Mouse (Mus musculus): Measurements from ENCODE around the gene Foxf1.

Gene Foxf1

GRCm38 (mm10) chr8:121084210-121084951 is at the start of gene Foxf1:
Gene Foxf1, plus strand, starts transcription at chr8:121084386.
- no peak for DNase-seq (ENCODE audit: low spot score)

DNA sequence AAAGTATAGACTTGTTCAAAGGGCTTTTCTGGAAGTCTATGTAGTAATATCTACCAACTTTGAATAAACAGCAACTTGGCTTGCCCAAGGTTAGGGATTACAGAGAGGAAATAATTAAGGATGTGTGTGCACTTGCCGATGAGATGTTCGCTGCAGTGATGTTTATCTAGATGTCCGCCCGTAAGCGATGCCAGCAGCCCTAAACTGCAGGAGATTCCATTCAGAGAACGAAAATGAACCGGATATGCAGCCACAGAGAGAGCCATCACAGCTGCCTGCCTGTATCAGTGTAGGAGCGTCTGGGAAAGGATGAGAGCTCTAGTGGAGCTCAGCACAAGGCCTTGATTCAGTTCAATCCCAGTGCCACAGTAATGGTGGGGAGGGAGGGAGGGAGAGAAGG is 48.6 kb upstream of the Foxf1 start:
- DNase-seq (ENCODE audit: low spot score), result no peak

DNA sequence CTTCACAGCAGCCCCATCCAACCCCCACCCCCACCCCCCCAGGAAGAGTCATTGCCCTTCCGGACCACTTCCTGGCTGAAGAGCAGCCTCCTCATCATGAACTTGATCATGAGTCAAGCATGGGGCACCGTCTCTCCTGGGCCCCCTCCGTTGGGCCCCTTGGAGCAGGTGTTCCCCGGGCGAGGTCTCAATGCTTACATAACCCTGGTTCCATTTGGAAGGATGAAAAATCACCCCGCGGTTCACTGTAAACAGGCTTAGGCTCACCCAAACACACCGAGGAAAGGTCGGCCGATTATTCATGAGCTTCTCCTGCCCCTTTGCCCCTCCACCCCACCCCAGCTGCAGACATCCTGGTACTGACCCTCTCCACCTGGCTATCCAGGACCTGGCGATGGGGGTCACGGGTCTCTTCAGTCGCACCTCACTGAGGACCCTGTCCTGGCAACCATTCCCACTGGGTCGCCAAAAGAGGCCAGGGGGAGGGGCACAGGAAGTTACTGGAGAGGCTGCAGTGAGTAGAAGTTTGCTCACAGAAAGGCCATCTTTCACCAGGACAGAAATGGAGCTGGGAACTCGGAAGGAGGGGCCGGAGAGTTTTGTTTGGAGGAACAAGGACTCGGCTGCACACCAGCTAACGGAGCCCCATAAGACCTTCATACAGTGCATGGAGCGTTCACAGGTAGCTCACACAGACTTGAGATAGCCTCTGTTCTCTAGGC is 40.3 kb upstream of the Foxf1 start:
- DNase-seq (ENCODE audit: low spot score), result no peak

GRCm38 (mm10) chr8:121047441-121047840 is 36.7 kb upstream of the Foxf1 start:
- no peak for DNase-seq (ENCODE audit: low spot score)

- DNase-seq (ENCODE audit: low spot score), result no peak
These were observed 26.1 kb upstream of the Foxf1 start for GRCm38 (mm10) chr8:121058081-121058480.

DNA sequence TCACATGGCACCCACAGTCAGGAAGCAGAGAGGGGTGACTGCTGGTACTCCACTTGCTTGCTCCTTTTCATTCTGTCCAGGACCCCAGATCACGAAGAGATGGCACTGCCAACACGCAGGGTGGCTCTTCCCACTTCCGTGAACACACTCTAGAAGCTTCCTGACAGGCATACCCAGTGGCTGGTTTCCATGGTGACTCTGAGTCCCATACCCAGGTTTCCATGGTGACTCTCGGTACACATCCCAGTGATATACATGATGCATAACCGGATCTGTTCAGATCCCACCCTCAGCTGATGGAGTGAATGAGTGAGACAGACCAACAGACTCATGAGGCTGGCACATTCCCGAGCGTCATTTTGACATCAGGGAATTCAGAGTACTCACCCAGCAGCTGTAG is 25.1 kb upstream of the Foxf1 start:
- DNase-seq (ENCODE audit: low spot score), result no peak

DNA sequence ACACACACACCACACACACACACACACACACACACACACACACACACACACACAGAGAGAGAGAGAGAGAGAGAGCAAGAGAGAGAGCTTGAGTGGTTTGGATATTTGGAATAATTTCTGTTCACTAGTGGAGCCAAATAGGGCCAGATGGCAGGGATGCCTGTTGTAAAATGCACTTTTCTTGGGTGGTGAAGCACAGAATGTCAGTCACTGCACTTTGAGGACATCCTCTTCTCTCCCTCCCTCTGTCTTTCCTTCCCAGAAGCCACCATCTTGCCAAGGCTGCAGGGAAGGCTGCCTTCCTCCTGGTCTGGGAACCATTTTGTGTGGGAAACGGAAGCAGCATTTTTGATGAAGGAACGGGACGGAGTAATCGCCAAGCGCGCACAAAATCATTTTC is 21.7 kb upstream of the Foxf1 start:
- no peak for DNase-seq (ENCODE audit: low spot score)

DNA sequence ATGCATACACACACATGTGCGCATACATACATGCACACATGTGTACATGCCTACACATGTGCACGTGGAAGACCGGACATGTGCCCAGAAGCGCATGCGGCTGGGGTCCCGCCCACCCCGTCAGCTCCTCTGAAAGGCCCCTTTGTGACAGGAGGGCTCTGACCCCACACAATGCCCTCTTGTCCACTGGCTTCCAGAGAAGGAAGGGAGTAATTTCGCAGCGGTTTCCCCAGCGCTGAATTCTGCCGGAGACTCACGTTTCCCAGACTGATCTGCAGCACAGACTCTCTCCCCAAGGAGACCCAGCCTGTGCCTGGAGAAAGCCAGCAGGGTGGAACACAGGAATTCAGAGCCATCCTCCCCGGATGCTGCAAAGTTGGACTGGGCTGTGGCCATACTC is 20.5 kb upstream of the Foxf1 start:
- DNase-seq (ENCODE audit: low spot score), result no peak

- DNase-seq (ENCODE audit: low spot score), result no peak
These were observed 12.7 kb upstream of the Foxf1 start for GRCm38 (mm10) chr8:121071454-121071853.

DNA sequence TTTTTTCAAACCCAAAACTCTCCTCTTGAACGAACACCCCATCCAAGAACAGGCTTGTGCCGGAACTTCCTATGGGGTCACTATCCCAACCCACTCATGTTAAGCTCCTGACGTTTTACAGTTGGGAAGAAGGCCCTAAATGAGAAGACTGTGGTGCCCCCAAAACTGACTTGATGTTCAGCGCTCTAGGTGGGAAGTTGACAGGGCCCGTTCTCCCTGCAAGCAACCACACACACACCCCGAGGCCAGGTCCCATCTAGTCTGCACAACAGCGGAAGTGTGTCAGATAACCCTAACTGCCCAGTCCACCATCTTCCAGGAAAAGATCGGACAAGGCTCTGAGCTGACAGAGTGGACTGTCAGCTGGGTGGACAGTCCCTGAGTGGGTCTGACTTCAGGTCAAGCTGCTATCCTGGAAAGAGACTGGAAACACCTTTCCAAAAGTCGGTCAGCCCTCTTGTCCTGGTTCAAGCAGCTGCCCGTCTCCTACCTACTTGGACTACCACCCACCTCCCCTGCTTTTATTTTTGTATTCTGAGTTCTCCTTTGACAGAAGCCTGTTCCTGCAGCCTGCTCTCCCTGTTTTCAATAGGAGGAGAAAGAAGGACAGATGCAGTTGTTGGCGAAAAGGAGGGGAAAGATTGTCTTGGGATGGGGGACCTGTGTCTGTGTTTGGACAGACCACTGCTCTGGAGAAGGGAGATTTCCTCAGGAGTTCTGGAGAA is 11.6 kb upstream of the Foxf1 start:
- DNase-seq (ENCODE audit: low spot score), result no peak

DNA sequence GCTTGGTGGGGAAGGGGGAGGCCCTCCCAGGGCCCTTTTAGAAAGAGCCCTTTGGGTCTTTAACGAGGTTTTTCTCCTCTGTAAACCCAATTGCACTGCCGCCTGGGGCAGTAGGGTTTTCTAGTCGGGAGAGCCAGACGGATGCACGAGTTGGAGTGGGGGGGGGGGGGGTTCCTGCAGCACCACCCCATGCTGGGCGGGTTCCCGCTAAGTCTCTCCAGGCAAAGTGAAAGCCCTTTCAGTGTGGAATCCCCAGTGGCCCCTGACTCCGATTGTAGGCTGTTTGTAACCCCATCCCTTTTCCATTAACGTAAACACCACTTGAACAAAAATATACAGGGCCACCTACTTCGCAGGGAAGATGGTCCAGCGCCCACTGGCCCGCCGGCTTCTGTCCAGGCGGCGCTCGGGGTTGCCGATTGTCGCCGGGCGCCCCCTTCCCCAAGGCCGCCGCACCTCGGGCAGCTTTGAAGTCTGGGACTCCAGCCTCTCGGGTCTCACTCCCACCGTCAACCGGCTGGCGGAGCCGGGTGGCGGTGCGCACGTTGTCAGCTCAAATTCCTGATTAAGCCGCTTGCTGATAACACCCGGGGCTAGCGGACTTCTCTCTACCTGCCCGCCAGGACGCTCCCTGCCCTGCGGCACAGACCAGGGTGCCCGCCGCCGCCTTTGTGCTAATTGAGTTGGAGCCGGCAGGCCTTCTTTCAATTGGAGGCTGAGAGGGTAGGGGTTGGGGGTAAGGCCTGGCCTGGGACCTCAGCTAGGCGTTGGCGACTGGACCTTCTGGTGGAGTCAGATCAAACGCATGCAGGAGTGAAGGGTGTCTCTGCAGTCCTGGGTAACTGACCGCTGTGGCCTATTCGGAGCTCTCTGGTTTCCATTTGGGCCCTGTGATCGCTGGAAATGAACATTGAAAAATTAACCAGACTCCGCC is 10.7 kb upstream of the Foxf1 start:
- DNase-seq (ENCODE audit: low spot score), result no peak

- no peak for DNase-seq (ENCODE audit: low spot score)
These were observed 9.9 kb upstream of the Foxf1 start for GRCm38 (mm10) chr8:121074108-121074847.

DNA sequence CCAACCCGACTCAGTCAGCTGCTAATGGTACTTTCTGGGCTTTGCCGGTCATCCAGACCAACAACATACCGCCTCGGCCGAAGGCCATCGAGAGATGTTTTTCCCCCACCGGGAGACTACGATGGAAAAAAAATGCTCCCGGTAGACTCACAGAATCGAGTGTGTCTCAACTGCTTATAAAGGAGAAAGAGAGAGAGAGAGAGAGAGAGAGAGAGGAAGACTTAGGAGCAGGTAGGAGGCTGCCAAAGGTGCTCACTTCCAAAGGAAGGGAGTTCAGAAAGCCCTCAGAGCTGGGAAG is 9.4 kb upstream of the Foxf1 start:
- DNase-seq (ENCODE audit: low spot score), result no peak

GRCm38 (mm10) chr8:121075936-121076335 is 8.2 kb upstream of the Foxf1 start:
- DNase-seq (ENCODE audit: low spot score), result no peak

DNA sequence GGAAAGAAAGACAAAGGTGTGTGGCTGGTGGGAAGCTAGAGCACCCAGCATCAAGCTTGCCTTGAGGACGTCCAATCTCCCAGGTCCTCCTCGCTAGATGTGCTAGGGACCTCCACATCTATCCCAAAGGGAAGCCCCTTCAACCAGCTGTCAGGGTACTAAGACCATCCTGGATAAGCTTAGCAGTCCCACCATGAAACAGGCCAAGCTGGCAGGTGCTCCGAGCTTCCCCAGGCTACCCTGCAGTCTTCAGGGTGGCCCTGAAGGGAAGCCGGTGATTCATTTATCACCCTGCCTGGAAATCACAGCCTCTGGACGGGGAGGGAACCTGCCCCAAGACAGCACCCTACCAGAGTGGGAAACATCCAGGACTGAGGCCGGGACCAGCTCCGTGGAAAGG is 7.6 kb upstream of the Foxf1 start:
- no peak for DNase-seq (ENCODE audit: low spot score)

DNA sequence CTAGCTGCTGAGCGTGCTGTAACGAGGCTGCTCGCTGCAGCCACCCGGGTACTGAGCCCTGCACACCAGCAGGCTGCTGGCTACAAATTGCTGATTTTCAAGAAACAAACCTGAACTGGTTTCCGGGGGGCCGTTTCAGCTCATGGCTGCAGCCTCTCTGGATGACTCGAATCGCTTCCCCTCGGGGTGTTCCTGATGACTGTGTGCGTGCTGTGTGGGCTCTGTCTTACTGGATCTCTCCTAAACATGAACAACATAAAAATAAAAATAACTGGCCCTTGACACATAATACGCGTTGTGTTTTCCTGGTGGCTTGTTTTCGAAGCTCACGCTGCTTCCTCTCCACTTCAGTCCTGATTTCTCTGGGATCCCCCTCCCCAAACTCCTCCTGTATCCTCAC is 5.5 kb upstream of the Foxf1 start:
- no peak for DNase-seq (ENCODE audit: low spot score)

DNA sequence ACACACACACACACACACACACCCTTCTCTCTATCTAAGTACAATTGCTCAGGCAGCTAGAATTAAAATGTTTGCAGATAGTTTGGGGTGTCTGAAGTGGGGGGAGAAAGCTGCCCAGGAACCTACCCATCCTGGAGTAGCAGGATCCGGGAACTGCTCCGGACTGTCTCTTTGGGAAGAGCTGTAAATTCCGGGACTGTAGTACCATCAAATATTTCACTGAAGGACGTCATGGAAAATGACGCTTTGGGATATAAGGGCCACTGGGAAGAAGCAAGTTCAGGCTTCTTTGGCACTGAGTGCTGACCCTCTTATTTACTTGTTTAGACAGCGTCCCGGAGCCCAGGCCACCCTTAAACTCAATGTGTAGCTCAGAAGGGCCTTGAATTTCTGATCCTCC is 5.0 kb upstream of the Foxf1 start:
- DNase-seq (ENCODE audit: low spot score), result no peak

DNA sequence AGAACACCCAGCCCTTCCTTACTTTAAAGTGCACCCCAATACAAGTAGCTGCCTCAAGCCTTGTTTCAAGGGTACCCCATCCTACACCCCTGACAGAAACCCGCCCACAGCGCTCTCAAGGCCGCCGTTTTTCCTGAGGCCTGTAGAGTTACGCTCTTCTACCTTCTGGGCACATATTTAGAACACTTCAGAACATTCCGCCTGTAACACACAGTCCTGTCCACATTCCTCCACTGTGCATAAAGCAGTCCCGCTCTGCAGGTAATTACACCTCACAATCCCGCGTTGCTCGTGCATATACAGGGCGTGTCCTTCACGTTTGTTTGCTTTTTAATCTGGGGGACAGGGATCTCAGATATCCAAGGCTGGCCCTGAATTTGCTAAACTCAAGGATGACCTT is 4.2 kb upstream of the Foxf1 start:
- no peak for DNase-seq (ENCODE audit: low spot score)

DNA sequence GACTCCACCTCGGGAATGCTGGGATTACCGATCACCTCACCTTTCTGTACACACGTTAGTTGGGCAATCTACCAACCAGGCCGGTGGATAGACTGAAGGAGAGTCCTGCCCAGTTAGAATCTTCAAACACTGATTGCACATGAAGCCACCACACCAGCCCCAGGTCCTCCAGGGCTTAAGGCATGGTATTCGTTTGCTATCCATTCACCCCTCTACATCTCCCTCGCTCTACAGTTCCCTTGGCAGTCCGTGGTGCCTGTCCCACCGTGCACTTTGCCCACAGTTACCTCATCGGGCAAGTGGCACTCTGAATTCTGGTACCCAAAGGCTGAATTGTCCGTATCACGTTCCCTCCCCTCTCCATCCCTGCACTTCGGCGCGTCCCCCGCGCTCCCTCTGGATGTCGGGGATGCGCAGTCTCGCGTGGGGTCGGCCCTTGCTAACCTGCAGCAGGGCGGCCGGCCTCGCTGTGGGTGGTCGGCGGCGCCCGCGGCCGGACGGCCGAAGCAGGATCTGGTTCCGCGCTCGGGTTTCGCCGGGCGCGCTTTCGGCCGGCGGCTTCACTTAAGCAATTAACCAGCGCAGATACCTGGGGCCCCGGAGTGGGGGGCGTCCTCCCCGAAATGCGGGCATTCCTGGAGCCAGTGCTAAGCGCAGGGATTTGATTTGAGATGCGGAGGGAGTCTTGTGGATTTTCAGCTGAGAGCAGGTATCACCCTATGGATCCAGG is 3.7 kb upstream of the Foxf1 start:
- no peak for DNase-seq (ENCODE audit: low spot score)

- DNase-seq (ENCODE audit: low spot score), result no peak
These were observed 2.8 kb upstream of the Foxf1 start for GRCm38 (mm10) chr8:121081398-121081797.

Measured in urinary bladder, postnatal 25 days (tissue).